Mouse (Mus musculus) liver, embryonic 14.5 days (tissue): ENCODE measurements around the gene Ly6g5c. TPM values are rescaled to one million over a fixed set of nuclear protein-coding genes. Genes with fewer than 3 reads are reported as not detected.

Source experiments
- ATAC-seq: fragments of 200-750 bp; cut with Nextera tagmentation; 2 replicates; pipeline ENCODE4 v1.8.0; 2017; ENCODE audit warnings: moderate number of reproducible peaks, mild to moderate bottlenecking, moderate library complexity; ENCODE audit not compliant: insufficient read depth
- DNase-seq, 3 experiments: peaks; one replicate each; pipeline ENCODE4 v3.0.0-alpha.2; 2012 to 2013; ENCODE audit warnings: low read depth in 3 of 3, low spot score in 3 of 3
- H3K27ac ChIP-seq: fragments of 300-500 bp; sonication (generic); 2 replicates; pipeline ENCODE4 v1.5.1; 2014; ENCODE audit warnings: moderate library complexity, mild to moderate bottlenecking, control low read depth, inconsistent platforms
- H3K27me3 ChIP-seq: fragments of 300-500 bp; sonication (generic); 2 replicates; pipeline ENCODE4 v1.6.1; 2014; ENCODE audit warnings: mild to moderate bottlenecking, low read length, moderate library complexity; ENCODE audit not compliant: control insufficient read depth, insufficient read depth
- H3K36me3 ChIP-seq: fragments of 300-500 bp; sonication (generic); replicated peaks from 2 replicates; pipeline ENCODE4 v1.6.1; 2014; ENCODE audit warnings: low read depth; ENCODE audit not compliant: control insufficient read depth, insufficient read depth
- H3K4me1 ChIP-seq, 2 experiments: fragments of 200-500 bp in 1 of 2; fragments of 300-500 bp in 1 of 2; sonication (generic) in 1 of 2; replicated peaks; 2 replicates each; pipeline ENCODE4 v1.6.1; 2012 to 2014; ENCODE audit warnings: antibody characterized with exemption in 1 of 2, inconsistent platforms in 1 of 2, low read length in 1 of 2; ENCODE audit not compliant: control insufficient read depth in 2 of 2, insufficient read depth in 2 of 2
- H3K4me2 ChIP-seq: fragments of 300-500 bp; sonication (generic); 2 replicates; pipeline ENCODE4 v1.6.1; 2014; ENCODE audit warnings: low read depth, mild to moderate bottlenecking, control low read depth, moderate library complexity
- H3K4me3 ChIP-seq, 2 experiments: fragments of 200-500 bp in 1 of 2; fragments of 300-500 bp in 1 of 2; sonication (generic) in 1 of 2; 2 replicates each; pipeline ENCODE4 v1.5.1; 2012 to 2014; ENCODE audit warnings: low read depth in 2 of 2, low read length in 2 of 2, mild to moderate bottlenecking in 2 of 2, control low read depth in 1 of 2, inconsistent platforms in 1 of 2, moderate library complexity in 1 of 2; ENCODE audit not compliant: insufficient read depth in 1 of 2
- H3K9ac ChIP-seq: fragments of 300-500 bp; sonication (generic); replicated peaks from 2 replicates; pipeline ENCODE4 v1.6.1; 2014; ENCODE audit warnings: mild to moderate bottlenecking, control low read depth, moderate library complexity
- H3K9me3 ChIP-seq: fragments of 300-500 bp; sonication (generic); 2 replicates; pipeline ENCODE4 v1.6.1; 2016; ENCODE audit warnings: low read length, mixed read lengths; ENCODE audit not compliant: control insufficient read depth
- CTCF ChIP-seq: IDR thresholded peaks from 2 replicates; pipeline ENCODE4 v1.5.1; 2016; ENCODE audit warnings: antibody characterized with exemption, low read depth, control low read depth
- EP300 ChIP-seq: IDR thresholded peaks from 2 replicates; pipeline ENCODE4 v1.6.1; 2016; ENCODE audit warnings: antibody characterized with exemption, low read depth
- WGBS: fragments of 180-500 bp; shearing (Covaris S2); extraction: QIAGEN DNeasy Blood & Tissue Kit; methylation state at CpG from one replicate; pipeline ENCODE4 v1.1.7; 2014; ENCODE audit not compliant: insufficient replicate concordance; 5-methylcytosine and 5-hydroxymethylcytosine counted together
- polyA plus RNA-seq, 2 experiments: library from polyadenylated mRNA; depleted of rRNA in 1 of 2; stranded (reverse) in 1 of 2; unstranded in 1 of 2; fragments of >200 nt; fragmentation: Nextera tagmentation in 1 of 2; extraction: Ambion mirVana in 1 of 2; gene quantifications; 2 replicates each; pipeline versions ENCODE4 v1.2.1 to v1.2.3; 2012 to 2014

Gene Ly6g5c
- polyA plus RNA-seq, 2 experiments, result not detected

GRCm38 (mm10) chr17:35103221-35103690, 4.8 kb upstream of the Ly6g5c start:
- Histone ChIP-seq H3K9ac (no peak overlapping the region), H3K4me2 (no peak overlapping the region), H3K36me3 (peaks cover 20% of the 10 kb centered on the region), H3K27ac (no peak overlapping the region; the same call in 1 of the 2 replicates), H3K27me3 (no peaks in the 10 kb centered on the region), H3K4me1 (peaks cover 25 to 34% of the 10 kb centered on the region in 2 experiments), H3K9me3 (no peaks in the 10 kb centered on the region), H3K4me3 (no peak overlapping the region)
- TF ChIP-seq CTCF, result no peak
- no peak for TF ChIP-seq EP300
- no peak for DNase-seq
- ATAC-seq, result no peak
- 48% methylated on average over 6 of the region's 6 CpGs for WGBS

DNA sequence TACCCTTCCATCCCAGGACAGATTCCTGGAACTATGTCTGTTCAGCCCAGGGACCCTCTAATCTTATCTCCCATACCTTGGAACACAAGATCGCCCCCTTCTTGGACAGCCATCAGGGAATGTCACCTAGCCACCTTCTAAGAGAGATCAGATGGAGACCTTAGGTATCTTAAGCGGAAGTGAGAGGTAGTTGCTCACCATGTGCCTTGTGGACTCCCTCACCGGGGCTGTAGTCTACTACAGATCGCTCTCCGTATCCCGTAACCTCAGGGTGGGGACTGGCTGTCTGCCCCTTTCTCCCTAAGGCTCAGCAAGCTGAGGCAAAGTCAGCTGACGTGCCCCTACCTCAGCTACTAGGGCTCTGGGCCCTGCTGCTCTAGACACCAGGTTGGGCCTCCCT, 4.0 kb upstream of the Ly6g5c start:
- no peak for TF ChIP-seq EP300
- no peak for TF ChIP-seq CTCF
- H3K4me2 ChIP-seq, result peak overlapping the region; percentile 48
- H3K36me3 ChIP-seq, result peaks cover 13% of the 10 kb centered on the region
- H3K4me3 ChIP-seq, result no peak overlapping the region
- ATAC-seq, result no peak; the same call in 1 of the 2 replicates
- H3K9ac ChIP-seq, result peak overlapping the region; percentile 25
- peak overlapping the region; percentile 67 for H3K27ac ChIP-seq
- WGBS, result 66% methylated on average over 7 of the region's 7 CpGs
- no peaks in the 10 kb centered on the region for H3K27me3 ChIP-seq
- no peak for DNase-seq
- peaks cover 25 to 34% of the 10 kb centered on the region in 2 experiments for H3K4me1 ChIP-seq
- no peaks in the 10 kb centered on the region for H3K9me3 ChIP-seq

DNA sequence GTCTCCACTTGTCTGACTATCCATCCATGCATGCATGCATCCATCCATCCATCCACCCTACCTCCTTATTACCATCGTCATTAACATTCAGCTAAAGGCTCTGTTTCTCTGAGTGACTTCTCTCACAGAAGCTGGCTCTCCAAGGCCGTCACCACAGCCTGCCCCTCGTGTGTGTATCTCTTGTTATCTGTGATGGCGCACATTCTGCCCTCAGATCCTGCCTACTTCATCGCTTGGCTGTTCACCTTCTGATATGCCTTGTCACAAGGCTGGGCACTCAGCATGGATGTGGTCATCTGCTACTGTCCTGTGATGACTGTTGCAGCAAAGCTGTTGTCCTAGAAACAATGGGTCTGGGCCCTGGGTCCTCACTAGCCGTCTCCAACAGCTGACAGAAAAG, 3.3 kb upstream of the Ly6g5c start:
- no peaks in the 10 kb centered on the region for H3K9me3 ChIP-seq
- peak overlapping the region; percentile 53 for H3K9ac ChIP-seq
- H3K36me3 ChIP-seq, result peaks cover 13% of the 10 kb centered on the region
- ATAC-seq, result peak; percentile 89
- no peaks in the 10 kb centered on the region for H3K27me3 ChIP-seq
- peaks cover 25 to 34% of the 10 kb centered on the region in 2 experiments for H3K4me1 ChIP-seq
- peak; percentile 74 to 79 (median 78) for DNase-seq
- TF ChIP-seq CTCF, result no peak
- peak; percentile 91 for TF ChIP-seq EP300
- H3K4me2 ChIP-seq, result peak overlapping the region; percentile 48
- no peak overlapping the region for H3K4me3 ChIP-seq
- 18% methylated on average over 6 of the region's 6 CpGs for WGBS
- H3K27ac ChIP-seq, result peak overlapping the region; percentile 67

DNA sequence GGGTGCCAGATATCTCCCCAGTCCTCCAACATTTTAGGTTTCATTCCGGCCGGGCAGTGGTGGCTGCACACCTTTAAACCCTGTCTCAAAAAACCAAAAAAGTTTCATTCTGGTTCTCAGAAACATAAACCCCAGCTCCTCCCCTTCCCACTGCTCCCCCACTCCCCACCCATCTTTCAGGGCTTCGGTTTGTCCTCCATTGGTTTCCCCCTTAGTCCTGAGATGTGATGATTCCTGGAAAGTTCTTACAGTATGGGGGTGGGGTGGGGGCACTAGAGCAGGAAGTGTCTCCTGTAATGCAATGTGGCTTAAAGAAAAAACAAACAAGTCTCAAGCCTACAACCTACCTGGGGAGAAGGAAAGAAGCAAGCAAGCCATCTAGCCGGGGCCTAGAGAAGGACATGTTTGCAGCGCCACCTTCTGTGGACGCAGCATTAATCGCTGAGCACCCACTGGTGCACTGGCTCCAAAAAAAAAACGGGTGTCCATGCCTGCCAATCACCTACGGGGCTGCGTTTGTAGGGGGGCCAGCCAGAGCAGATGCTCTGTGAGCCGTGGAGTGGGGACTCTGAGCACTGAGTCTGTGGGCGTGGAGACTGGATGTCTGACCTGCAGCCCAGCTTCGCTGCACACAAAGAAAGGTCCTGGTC, 2.2 kb upstream of the Ly6g5c start:
- Histone ChIP-seq H3K4me1 (peaks cover 25 to 34% of the 10 kb centered on the region in 2 experiments), H3K27me3 (no peaks in the 10 kb centered on the region), H3K36me3 (peaks cover 8% of the 10 kb centered on the region), H3K4me3 (no peak overlapping the region), H3K9ac (peak overlapping the region; percentile 6; the same call in 1 of the 2 replicates), H3K4me2 (peak overlapping the region; percentile 32; the same call in 1 of the 2 replicates), H3K9me3 (no peaks in the 10 kb centered on the region), H3K27ac (peak overlapping the region; percentile 67)
- TF ChIP-seq EP300, result no peak
- TF ChIP-seq CTCF, result peak; percentile 87
- ATAC-seq, result no peak
- peak in 1 of 3 experiments; percentile 40 for DNase-seq
- WGBS, result 21% methylated on average over 13 of the region's 13 CpGs

DNA sequence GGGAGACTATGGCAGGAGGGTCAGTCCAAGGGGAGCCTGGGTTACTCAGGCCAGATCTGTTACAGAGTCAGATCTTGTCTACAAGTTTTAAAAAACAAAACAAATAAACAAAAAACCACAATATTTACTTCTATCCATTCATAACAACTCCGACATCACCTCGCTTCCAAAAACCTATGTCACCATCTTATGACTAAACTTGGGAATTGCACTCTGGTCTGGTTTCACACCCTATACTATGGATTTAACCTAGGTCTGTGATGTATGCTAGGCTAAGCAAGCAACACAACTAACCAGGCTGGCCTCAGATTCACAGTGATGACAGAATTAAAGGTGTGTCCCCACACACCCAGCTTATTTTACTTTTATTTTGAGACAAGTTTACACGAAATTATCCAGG, 1.6 kb upstream of the Ly6g5c start:
- DNase-seq, result no peak
- no peaks in the 10 kb centered on the region for H3K9me3 ChIP-seq
- H3K4me2 ChIP-seq, result no peak overlapping the region
- H3K4me1 ChIP-seq, result peaks cover 25 to 34% of the 10 kb centered on the region in 2 experiments
- no peak overlapping the region for H3K9ac ChIP-seq
- H3K27me3 ChIP-seq, result no peaks in the 10 kb centered on the region
- no peak overlapping the region for H3K27ac ChIP-seq
- peaks cover 3% of the 10 kb centered on the region for H3K36me3 ChIP-seq
- no peak overlapping the region for H3K4me3 ChIP-seq
- no peak for TF ChIP-seq CTCF
- TF ChIP-seq EP300, result no peak
- WGBS, result 68% methylated on average over 3 of the region's 3 CpGs
- ATAC-seq, result no peak
